Mouse (Mus musculus) lung, embryonic 14.5 days (tissue): Measurements from ENCODE around the gene Timp3. TPM values are rescaled to one million over a fixed set of nuclear protein-coding genes. Genes with fewer than 3 reads are reported as not detected.
A peak's percentile ranks its signal among the peaks of the same experiment; 100 is the strongest.

Source experiments
- ATAC-seq: fragments of 200-750 bp; cut with Nextera tagmentation; 2 replicates; pipeline ENCODE4 v1.8.0; 2017; ENCODE audit warnings: mild to moderate bottlenecking, moderate TSS enrichment, moderate library complexity; ENCODE audit not compliant: insufficient read depth
- DNase-seq: peaks from one replicate; pipeline ENCODE4 v3.0.0-alpha.2; 2015
- H3K27ac ChIP-seq: fragments of 300-500 bp; sonication (generic); 2 replicates; pipeline ENCODE4 v1.5.1; 2014; ENCODE audit warnings: low read depth, mild to moderate bottlenecking, moderate library complexity
- H3K27me3 ChIP-seq: fragments of 300-500 bp; sonication (generic); 2 replicates; pipeline ENCODE4 v1.6.1; 2014; ENCODE audit warnings: low read length, control low read depth; ENCODE audit not compliant: insufficient read depth
- H3K36me3 ChIP-seq: fragments of 300-500 bp; sonication (generic); 2 replicates; pipeline ENCODE4 v1.6.1; 2014; ENCODE audit warnings: control low read depth; ENCODE audit not compliant: insufficient read depth
- H3K4me1 ChIP-seq: fragments of 300-500 bp; sonication (generic); 2 replicates; pipeline ENCODE4 v1.6.1; 2014; ENCODE audit warnings: antibody characterized with exemption, control low read depth; ENCODE audit not compliant: insufficient read depth
- H3K4me2 ChIP-seq: fragments of 300-500 bp; sonication (generic); 2 replicates; pipeline ENCODE4 v1.6.1; 2014; ENCODE audit warnings: mild to moderate bottlenecking
- H3K4me3 ChIP-seq: fragments of 300-500 bp; sonication (generic); 2 replicates; pipeline ENCODE4 v1.5.1; 2014; ENCODE audit warnings: low read depth, low read length
- H3K9ac ChIP-seq: fragments of 300-500 bp; sonication (generic); 2 replicates; pipeline ENCODE4 v1.6.1; 2014
- H3K9me3 ChIP-seq: fragments of 300-500 bp; sonication (generic); 2 replicates; pipeline ENCODE4 v1.6.1; 2016; ENCODE audit warnings: low read depth, low read length, control low read depth
- CTCF ChIP-seq: IDR thresholded peaks from 2 replicates; pipeline ENCODE4 v1.5.1; 2016; ENCODE audit warnings: antibody characterized with exemption, low read depth
- WGBS: fragments of 180-500 bp; shearing (Covaris S2); extraction: QIAGEN DNeasy Blood & Tissue Kit; methylation state at CpG from one replicate; pipeline ENCODE4 v1.1.7; 2014; 5-methylcytosine and 5-hydroxymethylcytosine counted together
- polyA plus RNA-seq: library from polyadenylated mRNA; unstranded; fragments of >200 nt; fragmentation: Nextera tagmentation; extraction: Ambion mirVana; gene quantifications from 2 replicates; pipeline ENCODE4 v1.2.1, GENCODE M21; 2014

Gene Timp3
- polyA plus RNA-seq, 1 experiment from 2014 or later, result 44.1 TPM

DNA sequence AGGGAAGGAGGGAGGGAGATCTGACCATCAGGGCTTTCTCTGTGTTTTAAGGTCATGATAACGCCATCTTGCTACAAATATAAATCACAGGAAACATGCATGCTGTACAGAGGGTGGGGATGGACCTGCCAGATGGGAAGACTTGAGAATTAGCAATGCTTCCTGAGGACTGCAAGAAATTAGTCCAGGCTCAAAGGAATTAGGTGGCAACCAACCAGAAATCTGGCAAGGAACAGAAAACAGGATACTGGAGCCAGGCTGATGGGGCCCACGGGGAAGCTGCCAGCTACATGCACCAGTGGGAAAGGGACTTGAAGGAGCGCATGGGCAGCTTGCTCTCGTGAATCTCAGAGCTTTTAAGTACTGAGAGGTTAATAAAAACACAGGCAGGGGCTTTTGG, 59.5 kb downstream of the Timp3 start:
- Histone ChIP-seq H3K4me1 (peaks cover 14% of the 10 kb centered on the region), H3K27ac (peak overlapping the region; percentile 30; the same call in 1 of the 2 replicates), H3K4me2 (no peak overlapping the region), H3K9ac (no peak overlapping the region), H3K27me3 (no peaks in the 10 kb centered on the region), H3K9me3 (no peaks in the 10 kb centered on the region), H3K4me3 (no peak overlapping the region), H3K36me3 (no peaks in the 10 kb centered on the region)
- WGBS, result 48% methylated on average over 4 of the region's 4 CpGs
- DNase-seq (peak; percentile 50), ATAC-seq (no peak)
- no peak for TF ChIP-seq CTCF

- 69% methylated on average over 8 of the region's 8 CpGs for WGBS
- no peak overlapping the region for H3K4me3 ChIP-seq
- H3K27me3 ChIP-seq, result no peaks in the 10 kb centered on the region
- H3K9me3 ChIP-seq, result no peaks in the 10 kb centered on the region
- H3K4me1 ChIP-seq, result peaks cover 36% of the 10 kb centered on the region
- H3K27ac ChIP-seq, result no peak overlapping the region
- no peaks in the 10 kb centered on the region for H3K36me3 ChIP-seq
- no peak for DNase-seq
- no peak for TF ChIP-seq CTCF
- H3K9ac ChIP-seq, result no peak overlapping the region
- ATAC-seq, result no peak
- no peak overlapping the region for H3K4me2 ChIP-seq
These were observed 63.6 kb downstream of the Timp3 start for GRCm38 (mm10) chr10:86363669-86364309.

DNA sequence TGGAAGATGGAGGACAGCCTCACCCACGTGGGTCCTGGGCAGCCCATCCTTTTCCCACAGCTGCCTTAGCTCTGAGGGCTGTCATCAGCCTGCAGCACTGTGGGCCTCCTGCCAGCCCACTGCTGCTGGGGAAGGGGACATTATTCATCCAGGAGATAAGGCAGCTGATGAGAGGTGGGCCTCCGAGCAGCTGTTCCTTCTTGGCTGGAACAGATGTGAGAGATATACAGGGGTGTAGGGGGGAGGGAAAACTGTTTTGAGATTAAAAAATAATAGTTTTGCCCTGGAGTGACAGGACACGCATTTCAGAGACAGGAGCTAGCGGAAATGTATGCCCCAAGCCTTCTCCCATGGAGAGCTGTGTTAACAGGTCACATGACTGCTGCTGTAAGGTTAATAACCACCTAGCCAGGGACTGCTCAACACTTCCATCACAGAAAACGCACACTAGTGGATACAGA, 65.5 kb downstream of the Timp3 start:
- Histone ChIP-seq H3K9me3 (no peaks in the 10 kb centered on the region), H3K4me1 (peaks cover 39% of the 10 kb centered on the region), H3K27me3 (no peaks in the 10 kb centered on the region), H3K4me3 (no peak overlapping the region), H3K36me3 (no peaks in the 10 kb centered on the region), H3K4me2 (no peak overlapping the region), H3K27ac (no peak overlapping the region), H3K9ac (no peak overlapping the region)
- DNase-seq (peak; percentile 96), ATAC-seq (peak; percentile 94)
- no peak for TF ChIP-seq CTCF
- 24% methylated on average over 5 of the region's 5 CpGs for WGBS

DNA sequence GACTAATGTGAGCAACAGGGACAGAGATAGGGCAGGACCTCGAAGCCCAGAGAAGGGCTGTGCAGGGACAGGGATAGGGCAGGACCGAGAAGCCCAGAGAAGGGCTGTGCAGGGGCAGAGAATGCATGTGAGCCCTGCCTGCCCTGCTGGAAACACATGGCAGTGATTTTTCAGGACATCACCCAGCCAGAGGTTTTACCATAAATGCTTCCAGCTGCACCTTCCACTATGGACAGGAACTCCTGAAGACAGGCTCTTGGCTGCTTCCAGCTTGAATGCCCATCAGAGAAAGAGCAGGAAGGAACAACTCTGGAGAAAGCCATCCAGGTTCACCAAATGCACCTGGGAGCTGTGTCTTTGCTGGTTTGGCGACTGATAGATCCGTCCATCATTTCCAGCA, 67.2 kb downstream of the Timp3 start:
- no peak for ATAC-seq
- no peaks in the 10 kb centered on the region for H3K36me3 ChIP-seq
- peaks cover 39% of the 10 kb centered on the region for H3K4me1 ChIP-seq
- no peak overlapping the region for H3K4me2 ChIP-seq
- TF ChIP-seq CTCF, result no peak
- H3K27ac ChIP-seq, result no peak overlapping the region
- WGBS, result 63% methylated on average over 4 of the region's 4 CpGs
- no peak overlapping the region for H3K4me3 ChIP-seq
- H3K27me3 ChIP-seq, result no peaks in the 10 kb centered on the region
- H3K9me3 ChIP-seq, result no peaks in the 10 kb centered on the region
- DNase-seq, result no peak
- no peak overlapping the region for H3K9ac ChIP-seq

DNA sequence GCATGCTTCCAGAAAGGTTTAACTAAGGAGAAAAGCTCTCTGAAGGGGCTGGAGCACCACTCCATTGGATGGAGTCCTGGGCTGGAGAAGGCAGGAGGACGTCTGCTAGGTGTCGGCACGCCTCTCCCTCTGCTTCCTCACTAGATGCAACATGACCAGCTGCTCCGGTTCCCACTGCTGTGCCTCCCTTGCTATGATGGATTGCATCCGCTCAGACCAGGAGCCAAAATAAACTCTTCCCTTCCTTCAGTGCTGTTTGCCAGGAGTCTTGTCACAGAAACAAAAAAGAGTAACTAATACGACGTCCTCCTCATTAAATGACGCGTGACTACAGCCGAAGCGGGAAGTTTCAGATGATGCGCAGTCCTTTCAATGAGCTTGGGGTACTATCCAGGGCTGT, 68.6 kb downstream of the Timp3 start:
- H3K9me3 ChIP-seq, result no peaks in the 10 kb centered on the region
- peaks cover 36% of the 10 kb centered on the region for H3K4me1 ChIP-seq
- DNase-seq (peak; percentile 92), ATAC-seq (peak; percentile 80)
- H3K27ac ChIP-seq, result no peak overlapping the region
- 26% methylated on average over 12 of the region's 12 CpGs for WGBS
- TF ChIP-seq CTCF, result no peak
- no peaks in the 10 kb centered on the region for H3K36me3 ChIP-seq
- H3K9ac ChIP-seq, result no peak overlapping the region
- no peak overlapping the region for H3K4me3 ChIP-seq
- no peaks in the 10 kb centered on the region for H3K27me3 ChIP-seq
- H3K4me2 ChIP-seq, result peak overlapping the region; percentile 8; the same call in 1 of the 2 replicates

DNA sequence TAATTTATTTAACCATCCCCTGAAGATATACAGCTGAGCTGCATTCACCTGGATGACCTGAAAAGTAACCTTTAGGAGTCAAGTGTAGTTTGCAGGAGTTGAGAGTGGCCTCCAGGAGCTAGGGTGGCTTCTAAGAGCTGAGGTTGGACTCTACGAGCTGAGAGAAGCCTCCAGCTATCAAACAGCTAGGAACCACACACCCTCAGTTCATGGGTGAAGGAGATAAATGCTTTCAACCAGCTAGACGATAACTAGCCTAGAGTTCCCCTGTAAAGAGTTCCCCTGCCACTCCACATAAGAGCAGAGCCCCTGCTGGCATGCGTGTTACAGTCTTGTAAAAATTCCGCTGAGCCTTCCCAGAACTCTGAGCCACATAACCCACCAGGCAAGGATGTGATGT, 69.2 kb downstream of the Timp3 start:
- H3K4me3 ChIP-seq, result no peak overlapping the region
- H3K9me3 ChIP-seq, result no peaks in the 10 kb centered on the region
- no peak overlapping the region; the same call in 1 of the 2 replicates for H3K27ac ChIP-seq
- no peaks in the 10 kb centered on the region for H3K36me3 ChIP-seq
- DNase-seq (no peak), ATAC-seq (no peak)
- 44% methylated on average over 4 of the region's 4 CpGs for WGBS
- H3K27me3 ChIP-seq, result no peaks in the 10 kb centered on the region
- TF ChIP-seq CTCF, result no peak
- peak overlapping the region; percentile 8; the same call in 1 of the 2 replicates for H3K4me2 ChIP-seq
- H3K4me1 ChIP-seq, result peaks cover 31% of the 10 kb centered on the region
- no peak overlapping the region for H3K9ac ChIP-seq

GRCm38 (mm10) chr10:86371561-86371960, 71.4 kb downstream of the Timp3 start:
- DNase-seq, result no peak
- no peak overlapping the region for H3K4me3 ChIP-seq

More at GRCm38 (mm10) chr10:86371561-86371960, 71.4 kb downstream of the Timp3 start:
- Histone ChIP-seq H3K9me3 (no peaks in the 10 kb centered on the region), H3K9ac (no peak overlapping the region), H3K27me3 (no peaks in the 10 kb centered on the region), H3K4me2 (no peak overlapping the region), H3K27ac (no peak overlapping the region), H3K36me3 (no peaks in the 10 kb centered on the region), H3K4me1 (peaks cover 22% of the 10 kb centered on the region)
- TF ChIP-seq CTCF, result no peak
- no peak for ATAC-seq
